Mouse (Mus musculus): ENCODE measurements at regions not wholly inside any gene's neighbourhood (a gene's known extent, or its start where the extent isn't known, plus 50 kb on each side); places are given as distances from the start of the nearest gene placed in this dataset.

GRCm38 (mm10) chr10:10113256-10113655 lies 212.4 kb upstream of the Stxbp5 start:
- TF ChIP-seq GATA1 (IDR thresholded peaks at IDR 0.05; ENCODE audit: borderline replicate concordance, low read length) = no peak
- no peak for TF ChIP-seq FLI1 (IDR thresholded peaks at IDR 0.05; ENCODE audit: low read length)
